Mouse (Mus musculus): Measurements from ENCODE around the gene Csmd2.

The Csmd2 gene

DNA sequence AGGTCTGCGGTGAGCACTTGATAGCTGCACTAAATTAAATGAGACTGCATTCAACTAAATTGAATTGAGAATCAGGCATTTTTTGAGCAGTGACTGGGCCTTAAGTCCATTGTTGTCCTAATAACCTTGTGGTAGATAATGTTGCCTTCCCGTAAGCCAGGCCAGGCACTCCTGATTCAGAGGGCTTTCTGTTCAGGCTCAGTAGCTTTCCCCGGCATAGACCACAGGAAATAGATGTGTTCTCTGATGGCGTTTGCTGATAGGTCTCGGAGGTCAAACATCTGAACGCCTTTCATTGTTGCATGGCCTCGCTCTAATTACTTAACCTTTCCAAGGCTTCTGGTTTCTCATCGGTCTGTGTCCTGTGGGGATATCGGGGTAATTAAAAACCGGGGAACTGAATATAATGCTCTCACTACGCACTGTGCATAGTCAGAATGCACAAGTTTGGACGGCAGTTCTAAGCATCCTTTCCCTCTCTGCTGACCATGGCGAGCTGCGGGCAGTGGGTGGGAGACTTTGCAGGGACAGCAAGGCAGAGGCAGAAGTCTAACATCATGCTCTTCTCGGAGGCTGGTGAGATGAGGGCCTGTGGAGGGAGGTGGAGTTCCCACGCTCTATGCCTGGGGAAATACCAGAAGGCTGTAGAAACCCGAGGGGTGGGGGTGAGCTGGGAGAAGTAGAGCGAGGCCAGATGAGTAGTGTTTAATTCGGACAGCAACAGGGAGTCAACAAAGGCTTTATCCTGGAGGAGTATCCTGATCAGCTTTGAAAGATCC is 253.6 kb downstream of the Csmd2 start:
- DNase-seq (ENCODE audit: low read depth, low spot score) = no peak

DNA sequence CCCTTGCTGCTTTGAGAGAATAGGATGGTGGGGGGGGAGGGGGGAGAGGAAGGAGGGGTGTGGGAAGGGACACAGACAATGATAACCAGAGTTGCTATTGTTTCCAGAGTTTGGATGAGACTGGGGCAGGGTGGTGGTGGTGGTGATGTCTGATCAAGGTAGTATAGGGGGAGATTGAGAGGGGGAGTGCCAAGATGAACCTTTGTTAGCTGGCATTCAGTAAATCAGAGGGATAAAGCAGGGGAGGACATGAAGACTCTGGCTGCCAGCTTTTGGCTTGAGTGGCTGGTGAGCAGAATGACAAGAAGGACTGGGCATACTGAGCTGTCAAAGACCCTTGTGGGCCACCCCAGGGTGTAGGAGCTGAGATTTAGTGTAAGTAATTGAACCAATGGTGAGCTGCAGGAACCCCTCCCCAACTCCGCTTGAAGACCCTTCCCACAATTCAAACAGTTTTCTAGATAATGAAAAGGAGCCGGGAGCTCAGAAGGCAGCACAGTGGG is 254.2 kb downstream of the Csmd2 start:
- DNase-seq (ENCODE audit: low read depth, low spot score) = no peak

DNA sequence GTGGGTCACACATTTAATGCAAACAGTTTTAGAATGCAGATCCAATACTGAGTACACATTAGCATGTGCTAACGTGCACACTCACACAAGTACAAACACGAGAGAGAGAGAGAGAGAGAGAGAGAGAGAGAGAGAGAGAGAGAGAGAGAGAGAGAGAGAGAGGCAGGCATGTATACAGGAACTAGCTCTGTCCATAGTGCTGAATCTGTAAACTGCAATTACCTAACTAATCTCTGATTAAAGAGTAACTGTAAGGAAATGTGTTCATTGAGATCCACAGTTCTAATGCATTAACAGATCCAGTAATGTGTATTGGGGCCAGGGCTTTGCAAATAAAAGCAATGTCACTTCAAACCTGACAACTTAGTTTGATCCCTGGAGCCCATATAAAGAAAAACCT is 257.5 kb downstream of the Csmd2 start:
- no peak for DNase-seq (ENCODE audit: low read depth, low spot score)

DNA sequence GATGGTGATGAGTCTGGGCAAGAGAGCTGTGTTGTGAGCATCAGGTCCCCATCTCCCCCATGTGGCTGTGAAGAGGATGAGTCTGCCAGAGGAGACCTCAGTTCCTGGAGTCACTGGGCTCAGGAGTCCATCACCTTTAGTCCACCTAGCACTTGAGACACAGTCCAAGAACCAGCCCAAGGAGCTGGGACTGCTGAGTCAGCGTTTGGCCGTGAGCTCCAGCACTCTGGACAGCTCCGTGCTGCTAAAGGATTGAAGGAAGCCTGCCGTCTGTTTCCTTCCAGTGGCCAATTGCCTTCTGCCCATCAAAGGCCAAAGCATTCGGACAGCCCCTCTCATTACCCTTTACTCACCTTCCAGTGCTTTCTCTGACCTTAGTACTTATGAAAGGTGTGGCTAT is 261.0 kb downstream of the Csmd2 start:
- DNase-seq (ENCODE audit: low read depth, low spot score) = no peak

DNA sequence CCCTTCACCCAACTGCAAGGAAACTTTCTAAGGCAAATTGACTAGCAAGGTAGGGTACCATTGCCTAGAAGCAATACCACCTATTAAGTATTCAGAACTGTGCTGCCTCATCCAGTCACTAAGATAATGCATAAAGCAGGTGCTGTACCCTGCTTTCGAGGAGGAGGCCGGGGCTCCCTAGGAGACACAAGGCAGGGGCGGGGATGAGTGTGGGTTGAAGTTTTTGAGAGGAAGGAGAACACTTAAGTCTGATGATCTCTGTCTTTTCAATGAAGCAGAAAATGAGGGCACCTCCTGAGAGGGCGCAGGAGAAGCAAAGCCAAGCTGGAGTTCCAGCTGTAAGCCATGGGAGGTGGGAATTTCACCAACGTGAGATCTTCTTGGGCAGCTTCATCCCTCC is 271.6 kb downstream of the Csmd2 start:
- DNase-seq (ENCODE audit: low read depth, low spot score) = no peak

DNA sequence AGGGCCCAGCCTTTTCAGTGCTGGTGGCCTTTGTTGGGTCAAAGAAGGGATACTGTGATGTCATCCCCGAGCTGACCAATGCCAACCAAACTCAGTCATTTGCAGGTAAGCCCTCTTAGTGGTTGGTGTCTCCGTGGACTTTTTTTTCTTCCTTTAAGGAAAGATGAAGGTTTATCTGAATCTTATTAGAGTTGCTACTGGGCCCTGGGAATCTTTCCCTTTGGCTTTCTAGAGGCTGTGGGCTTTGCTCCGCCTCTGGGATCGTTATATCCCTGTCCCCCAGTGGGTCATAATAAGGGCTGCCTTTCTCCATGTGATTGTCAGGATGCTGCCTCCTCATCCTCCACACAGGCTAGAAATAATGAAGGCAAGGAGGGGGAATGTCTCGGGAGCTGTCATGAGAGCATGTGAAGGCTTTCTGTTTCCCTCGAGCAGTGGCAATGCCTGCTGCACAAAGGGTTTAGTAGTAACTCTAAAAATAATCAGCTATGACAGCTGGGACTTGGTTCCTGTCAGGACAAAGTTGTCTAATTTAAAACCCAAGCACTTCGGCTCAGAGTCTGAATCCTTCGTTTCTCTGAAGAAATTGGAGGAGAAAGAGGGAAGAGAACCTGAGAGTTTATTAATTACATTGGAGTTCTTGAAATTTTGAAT is 273.4 kb downstream of the Csmd2 start, which contains the start of gene Hmgb4:
Gene Hmgb4 (minus strand): TSS at position 51 of the 654 bp plus-strand sequence.
- DNase-seq (ENCODE audit: low read depth, low spot score) = no peak

DNA sequence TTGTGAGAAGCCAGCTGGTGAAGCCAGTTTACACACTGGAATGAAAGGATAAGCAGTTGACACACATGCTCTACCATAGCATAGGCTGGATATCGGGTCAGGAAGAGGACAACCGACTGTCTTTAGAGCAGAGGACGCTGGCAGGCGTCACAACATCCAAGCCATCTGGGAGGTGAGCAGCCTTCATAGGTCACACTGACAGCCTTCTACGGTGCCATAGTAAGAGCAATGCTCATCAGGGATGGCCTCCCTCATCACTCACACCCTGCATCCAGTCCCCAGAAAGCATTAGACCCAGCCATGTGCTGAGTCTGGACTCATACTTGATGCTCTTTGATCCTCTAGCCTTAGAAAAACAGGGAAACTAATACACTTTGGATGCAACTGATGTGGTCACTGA is 276.8 kb downstream of the Csmd2 start:
- no peak for DNase-seq (ENCODE audit: low read depth, low spot score)

DNA sequence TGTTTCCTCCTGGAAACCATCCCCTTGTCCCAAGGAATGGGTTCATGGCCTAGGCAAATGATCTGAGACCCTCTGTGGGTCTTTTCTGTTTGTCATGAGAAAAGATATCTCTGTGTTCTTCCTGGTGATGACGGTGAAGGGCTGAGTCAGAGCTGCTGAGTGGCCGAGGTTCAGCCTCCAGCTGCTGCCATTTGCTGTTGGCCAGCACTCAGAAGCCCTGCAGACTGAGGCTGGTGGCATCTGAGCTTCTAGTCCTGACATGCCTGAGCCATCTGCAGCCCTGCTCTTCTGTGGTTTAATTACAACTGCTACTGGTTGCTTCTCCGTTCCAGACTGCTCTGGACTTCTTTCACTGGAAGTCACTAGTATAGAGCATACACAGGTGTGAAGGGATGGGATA is 277.7 kb downstream of the Csmd2 start:
- no peak for DNase-seq (ENCODE audit: low read depth, low spot score)

DNA sequence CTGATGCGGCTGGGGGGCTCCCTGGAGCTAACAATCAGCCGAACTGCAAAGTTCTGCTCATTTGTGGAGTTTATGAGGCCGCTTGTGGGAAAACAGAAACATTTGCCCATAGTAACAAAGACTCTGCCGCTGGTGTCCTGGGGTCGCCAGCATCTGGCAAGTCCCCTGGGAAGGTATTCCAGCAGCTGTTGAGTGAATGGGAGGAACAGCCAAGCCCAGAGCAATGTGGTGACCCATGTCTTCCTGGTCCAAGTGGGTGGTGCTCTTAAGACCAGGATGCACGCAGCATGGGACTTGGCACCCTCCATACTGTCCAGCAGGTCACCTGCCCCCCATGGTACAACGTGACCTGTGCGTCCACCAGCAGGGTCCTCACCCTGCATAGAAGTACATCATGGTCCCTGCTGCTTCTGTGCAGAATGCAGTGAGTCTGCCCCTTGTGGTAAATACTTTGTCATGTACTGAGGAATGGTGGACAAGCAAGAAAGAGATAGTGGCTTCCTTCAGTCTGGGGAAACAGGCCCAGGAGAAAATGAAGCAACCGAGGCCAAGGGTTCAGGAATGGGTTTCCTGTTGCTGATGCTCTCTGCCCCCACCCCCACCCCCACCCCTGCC is 281.7 kb downstream of the Csmd2 start:
- no peak for DNase-seq (ENCODE audit: low read depth, low spot score)

DNA sequence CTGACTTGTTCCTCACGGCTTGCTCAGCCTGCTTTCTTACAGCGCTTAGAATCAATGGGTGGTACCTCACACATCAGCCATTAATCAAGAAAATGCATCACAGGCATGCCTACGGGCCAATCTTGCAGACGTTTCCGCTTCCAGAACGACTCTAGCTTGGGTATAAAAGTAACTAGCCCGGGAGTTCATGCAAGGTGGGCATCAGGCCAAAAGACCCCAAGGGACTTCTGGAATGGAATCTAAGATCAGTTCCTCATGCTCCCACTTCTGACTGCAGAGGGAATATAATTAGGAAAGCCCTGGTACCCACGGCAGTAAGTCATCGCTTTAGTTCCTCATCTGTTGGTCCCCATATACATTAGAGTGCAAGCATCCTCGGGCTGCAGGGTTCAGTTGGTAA is 282.5 kb downstream of the Csmd2 start:
- no peak for DNase-seq (ENCODE audit: low read depth, low spot score)

DNA sequence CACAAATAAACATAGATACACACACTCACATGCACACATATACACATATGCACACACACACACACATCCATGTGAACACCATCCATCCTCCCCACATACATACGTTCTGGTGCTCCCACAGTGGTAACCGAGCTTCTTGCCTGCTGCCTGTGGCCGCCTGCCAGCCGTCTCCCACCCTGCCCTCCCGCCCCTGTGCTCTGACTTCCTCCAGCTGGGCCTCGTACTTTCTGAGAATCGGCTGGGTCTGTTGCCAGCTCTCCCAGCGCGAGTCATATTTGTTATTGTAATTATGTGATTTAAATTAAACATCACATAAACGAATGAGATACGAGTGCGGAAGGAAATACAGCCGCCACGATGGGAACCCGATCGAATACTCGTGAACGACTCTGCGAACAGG is 283.3 kb downstream of the Csmd2 start:
- DNase-seq (ENCODE audit: low read depth, low spot score) = no peak

DNA sequence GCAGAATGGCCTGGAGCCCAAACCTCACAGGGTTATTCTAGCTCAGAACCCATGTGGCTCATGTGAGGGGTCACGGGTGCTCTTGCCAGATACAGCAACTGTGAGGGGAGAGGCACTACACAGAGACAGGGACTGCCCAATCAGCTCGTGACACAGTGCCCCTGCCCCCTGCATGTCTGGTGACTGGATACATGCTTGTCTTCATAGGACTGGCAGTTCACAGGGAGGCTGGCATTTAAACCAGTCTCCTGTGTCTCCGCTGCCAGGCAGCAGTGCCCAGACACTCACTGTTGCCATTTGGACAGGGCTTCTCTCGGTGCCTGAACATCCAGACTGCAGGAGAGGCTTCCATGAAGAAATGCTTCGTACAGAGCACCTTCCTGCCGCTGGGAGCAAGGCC is 284.8 kb downstream of the Csmd2 start:
- no peak for DNase-seq (ENCODE audit: low read depth, low spot score)

DNA sequence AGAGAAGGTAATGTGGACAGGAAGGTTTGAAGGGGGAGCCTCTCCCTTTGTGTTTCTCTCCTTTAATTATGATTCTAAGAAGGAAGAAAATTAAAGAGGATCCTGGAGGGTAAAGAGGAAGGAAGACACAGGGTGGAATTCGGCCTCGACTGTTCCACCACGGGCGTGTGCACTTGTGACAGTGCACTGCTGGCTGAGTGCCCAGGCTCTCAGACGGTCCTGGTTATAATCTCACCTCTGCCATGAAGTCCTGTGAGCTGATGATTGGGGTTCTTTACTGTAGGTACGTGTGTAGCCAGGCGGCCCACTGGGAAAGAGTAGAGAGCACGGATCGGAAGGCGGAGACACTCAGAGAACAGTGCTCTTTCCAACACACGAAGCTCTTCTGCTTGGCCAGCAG is 285.5 kb downstream of the Csmd2 start:
- DNase-seq (ENCODE audit: low read depth, low spot score) = no peak

DNA sequence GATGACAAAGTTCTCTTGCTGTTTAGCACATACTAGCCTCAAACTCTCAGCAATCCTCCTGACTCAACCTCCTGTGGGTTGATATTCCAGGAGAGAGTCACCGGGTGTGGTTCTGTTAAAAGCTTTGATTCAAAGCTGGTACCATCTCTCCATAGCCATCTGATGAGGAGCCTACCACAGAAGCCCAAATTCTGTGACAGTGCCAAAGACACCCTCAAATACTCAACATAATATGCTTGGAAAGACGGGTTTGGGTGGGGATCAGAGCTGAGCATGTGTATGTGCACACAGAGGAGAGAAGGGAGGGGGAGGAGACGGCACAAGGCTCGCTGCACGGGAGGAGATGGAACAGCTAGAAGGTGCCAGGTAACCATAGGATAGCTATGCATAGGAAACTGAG is 287.5 kb downstream of the Csmd2 start:
- no peak for DNase-seq (ENCODE audit: low read depth, low spot score)

DNA sequence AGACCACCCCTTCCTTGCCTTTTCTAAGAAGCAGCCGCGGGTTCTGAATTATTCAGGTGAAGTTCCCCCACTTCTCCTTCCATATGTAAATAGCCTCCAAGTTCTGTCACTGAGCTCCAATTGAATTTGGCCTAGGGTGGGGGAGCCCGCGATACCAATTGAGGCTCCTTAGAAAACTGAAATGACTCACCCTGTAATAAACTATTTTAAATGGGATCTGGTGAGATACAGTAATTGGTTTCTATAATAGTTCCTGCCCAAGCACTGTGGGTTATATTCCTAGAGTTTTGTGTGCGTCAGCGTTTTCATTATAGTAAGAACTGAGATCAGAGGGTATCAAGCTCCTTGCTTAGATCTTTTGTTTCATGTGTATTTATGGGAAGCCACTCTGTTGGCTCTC is 287.9 kb downstream of the Csmd2 start:
- no peak for DNase-seq (ENCODE audit: low read depth, low spot score)

DNA sequence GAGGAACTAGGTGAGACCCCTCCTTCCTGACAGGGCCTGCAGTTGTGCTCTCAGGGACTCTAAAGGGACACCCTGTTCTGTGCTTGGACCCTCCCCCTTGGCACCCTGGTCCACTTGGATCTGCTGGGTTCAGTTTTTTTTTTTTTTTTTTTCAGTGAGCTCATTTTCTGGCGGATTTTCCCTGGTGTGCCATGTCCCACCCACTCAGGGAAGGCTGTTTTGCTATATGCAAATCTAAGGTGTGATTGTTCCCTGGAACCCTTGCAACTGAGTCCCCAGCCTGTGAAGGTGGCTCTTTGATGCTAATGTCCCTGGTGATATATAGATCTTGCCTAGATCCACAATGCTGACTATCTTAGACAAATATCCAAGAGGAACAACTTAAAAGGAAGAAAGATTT is 297.4 kb downstream of the Csmd2 start:
- no peak for DNase-seq (ENCODE audit: low read depth, low spot score)

DNA sequence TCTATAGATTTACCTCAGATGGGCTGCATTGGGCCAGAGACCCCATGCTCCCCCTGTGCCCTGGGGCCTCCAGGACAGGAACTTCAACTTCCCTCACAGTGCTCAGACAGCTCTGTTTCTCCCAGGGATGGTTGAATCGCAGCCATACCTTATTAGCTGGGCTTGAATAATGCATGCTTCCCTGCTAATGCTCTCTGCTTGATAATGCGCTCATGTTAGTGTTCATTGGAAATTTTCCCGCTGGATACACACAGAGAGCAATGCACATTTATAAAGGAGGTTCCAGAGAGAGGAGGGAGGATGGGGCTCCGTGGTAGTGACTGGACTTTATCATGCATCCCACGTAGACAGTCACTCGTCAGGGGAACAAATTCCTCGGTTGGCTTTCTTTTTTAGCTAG is 300.4 kb downstream of the Csmd2 start:
- no peak for DNase-seq (ENCODE audit: low read depth, low spot score)

DNA sequence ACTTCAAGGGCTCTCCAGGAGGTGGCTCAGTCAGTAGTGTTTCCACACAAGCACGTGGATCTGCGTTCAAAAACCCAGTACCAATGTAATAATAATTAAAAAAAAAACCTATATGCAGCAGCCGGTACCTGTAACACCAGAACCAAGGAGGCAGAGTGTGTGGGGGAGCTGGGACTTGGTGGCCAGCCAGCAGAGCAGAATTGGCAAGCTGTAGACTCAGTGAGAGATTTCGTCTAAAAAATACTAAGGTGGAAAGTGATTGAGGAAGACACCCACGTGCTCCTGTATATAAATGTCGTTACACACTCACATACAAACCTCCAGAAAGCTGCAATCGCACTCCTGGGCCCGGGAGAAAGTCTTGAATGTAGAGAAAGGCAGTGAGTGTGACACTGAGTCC is 316.4 kb downstream of the Csmd2 start:
- no peak for DNase-seq (ENCODE audit: low read depth, low spot score)

DNA sequence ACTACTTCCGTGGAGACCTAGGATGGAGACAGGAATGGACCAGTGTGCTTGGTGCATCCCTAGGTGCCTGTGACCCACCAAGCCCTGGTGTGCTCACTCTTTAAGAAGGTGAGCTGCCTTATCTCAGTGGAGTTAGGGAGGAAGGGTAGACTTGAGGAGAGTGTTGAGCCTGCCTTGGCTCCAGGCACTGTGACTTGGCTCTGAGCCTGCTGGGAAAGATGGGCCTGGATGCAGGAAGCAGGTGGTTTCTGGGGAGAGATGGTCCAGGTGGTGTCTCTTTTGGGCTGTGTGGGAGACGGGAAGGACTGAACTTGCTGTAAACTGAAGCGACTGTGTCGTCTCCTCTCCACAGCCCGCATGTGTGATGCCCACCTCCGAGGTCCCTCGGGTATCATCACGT is 318.4 kb downstream of the Csmd2 start:
- DNase-seq (ENCODE audit: low read depth, low spot score) = no peak

DNA sequence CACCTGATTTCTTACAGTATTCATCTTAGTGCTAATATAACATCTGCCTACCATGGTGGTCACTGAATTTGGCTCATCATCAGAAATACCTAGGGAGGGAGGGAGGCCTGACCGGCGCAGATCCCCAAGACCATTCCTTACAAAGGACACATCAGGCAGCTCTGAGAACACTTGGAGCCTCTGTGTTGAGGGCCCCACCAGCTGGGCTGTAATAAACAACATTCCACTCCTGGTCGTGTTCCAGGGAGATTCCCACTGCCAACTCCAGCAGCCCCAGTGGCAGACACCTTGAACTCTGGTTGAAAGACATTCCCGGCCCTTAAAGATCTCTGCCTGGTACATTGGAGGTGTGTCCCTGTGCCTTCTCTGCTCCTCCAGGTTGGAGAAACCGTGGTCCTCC is 327.7 kb downstream of the Csmd2 start:
- DNase-seq (ENCODE audit: low read depth, low spot score) = no peak

DNA sequence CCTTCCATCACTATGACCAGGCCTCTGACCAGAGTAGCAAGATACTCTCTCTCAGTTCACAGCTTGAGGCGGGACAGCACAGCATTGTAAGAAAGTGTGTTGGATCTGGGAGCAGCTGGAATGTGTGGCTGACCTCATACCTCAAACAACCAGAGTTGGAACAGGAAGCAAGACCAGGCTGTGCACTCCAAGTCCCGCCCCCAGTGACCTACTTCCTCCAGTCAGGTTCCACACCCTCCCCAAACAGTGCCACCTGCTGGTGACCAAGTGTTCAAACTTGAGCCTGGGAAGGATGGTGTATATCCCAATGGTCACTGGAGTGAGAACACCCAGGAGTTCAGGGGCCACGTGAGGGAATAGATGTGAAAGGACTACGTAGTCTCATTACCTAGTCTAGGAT is 330.3 kb downstream of the Csmd2 start:
- DNase-seq (ENCODE audit: low read depth, low spot score) = no peak

DNA sequence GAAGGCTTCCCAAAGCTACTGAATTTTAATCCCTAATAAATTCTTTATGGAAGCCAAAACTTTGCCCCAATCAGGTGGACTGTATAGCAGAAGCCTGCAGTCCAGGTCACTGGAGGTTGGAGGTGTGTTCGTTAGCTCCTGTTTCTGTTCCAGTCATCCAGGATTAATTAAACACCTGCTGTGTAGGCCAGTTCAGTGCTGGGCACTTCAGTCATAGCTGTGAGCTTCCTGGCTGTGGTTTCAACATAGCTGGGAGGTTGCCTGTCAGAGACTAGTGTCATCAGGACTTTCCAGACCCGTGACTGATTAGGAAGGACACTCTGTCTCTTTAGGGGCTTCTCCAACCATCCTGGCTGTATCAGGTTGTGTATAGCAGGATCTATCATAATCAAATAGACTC is 337.9 kb downstream of the Csmd2 start:
- DNase-seq (ENCODE audit: low read depth, low spot score) = no peak

DNA sequence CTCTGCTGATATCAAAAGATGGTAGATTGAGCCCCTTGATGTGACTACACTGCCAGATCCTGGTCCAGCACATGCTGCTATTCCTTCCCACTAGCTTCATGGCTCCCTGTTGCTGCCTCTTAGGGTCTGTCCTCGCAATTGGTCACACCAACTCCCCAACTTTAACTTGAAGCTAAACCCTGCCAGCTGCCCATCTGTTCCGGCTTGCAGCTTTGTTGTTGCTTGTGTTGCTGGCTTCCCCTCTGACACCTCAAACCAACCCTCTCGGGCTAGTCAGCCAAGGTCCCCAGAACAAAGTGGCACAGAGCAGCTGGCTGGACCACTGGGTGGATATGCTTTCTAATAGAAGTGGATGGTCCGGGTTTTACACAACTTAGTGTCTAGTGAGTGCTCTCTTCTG is 339.1 kb downstream of the Csmd2 start:
- DNase-seq (ENCODE audit: low read depth, low spot score) = no peak
